Mouse (Mus musculus) left cerebral cortex, postnatal 36 days (tissue): ENCODE data around the gene Lsm14b. TPM values are rescaled to one million over a fixed set of nuclear protein-coding genes. Genes with fewer than 3 reads are reported as not detected.

Experiments
- DNase-seq, 2 experiments: peaks; one replicate each; pipeline ENCODE4 v3.0.0; 2021 to 2022; ENCODE audit warnings: low spot score in 2 of 2, mixed read lengths in 1 of 2
- intact Hi-C: fragments of 180-260 bp; cut with DNase I; formaldehyde crosslinking; loops from one replicate; pipeline ENCODE4 v1.15.1; 2025
- total RNA-seq, 2 experiments: library from RNA; stranded (reverse); gene quantifications; 2 replicates each; pipeline ENCODE4 v1.2.3; 2021

The Lsm14b gene
- total RNA-seq, 2 experiments from 2014 or later = 107 to 114 TPM

DNA sequence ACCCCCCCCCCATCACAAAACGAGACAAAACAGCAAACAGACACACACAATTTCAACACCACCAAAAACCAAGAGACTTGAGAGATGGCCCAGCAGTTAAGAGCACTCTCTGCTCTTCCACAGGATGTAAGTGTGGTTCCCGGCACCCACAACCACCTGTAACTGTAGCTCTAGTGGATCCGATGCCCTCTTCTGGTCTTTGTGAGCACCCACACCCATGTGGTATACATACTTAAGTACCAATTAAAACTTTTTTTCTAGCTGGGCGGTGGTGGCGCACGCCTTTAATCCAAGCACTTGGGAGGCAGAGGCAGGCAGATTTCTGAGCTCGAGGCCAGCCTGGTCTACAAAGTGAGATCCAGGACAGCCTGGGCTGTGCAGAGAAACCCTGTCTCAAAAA is 14.1 kb upstream of the Lsm14b start:
- no peak for DNase-seq
- intact Hi-C loops = no loop called here

- no peak for DNase-seq
- intact Hi-C loops = no loop called here
Measured at GRCm38 (mm10) chr2:180011370-180011769, 13.4 kb upstream of the Lsm14b start.

DNA sequence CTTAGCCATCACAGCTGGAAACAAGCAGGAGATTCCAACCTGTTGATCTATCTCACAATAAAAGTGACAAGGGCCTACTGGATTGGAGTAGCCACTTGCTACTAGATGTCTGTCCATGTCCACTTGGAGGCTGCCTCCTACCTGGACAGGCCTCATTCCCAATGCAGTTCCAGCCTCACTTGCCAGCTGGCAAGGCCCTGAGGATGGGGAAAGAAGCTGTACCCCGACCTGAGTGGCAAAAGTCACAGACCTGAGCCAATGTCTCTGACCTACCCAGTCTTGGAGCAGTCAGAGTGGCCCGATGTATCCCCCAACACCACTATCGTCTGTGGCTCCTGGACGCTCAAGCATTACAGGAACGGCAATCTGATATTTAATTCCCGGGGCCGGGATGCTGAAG is 11.1 kb upstream of the Lsm14b start:
- intact Hi-C loops = no loop called here
- no peak for DNase-seq

GRCm38 (mm10) chr2:180017632-180018031 is 7.2 kb upstream of the Lsm14b start:
- no peak for DNase-seq
- intact Hi-C loops = no loop called here

DNA sequence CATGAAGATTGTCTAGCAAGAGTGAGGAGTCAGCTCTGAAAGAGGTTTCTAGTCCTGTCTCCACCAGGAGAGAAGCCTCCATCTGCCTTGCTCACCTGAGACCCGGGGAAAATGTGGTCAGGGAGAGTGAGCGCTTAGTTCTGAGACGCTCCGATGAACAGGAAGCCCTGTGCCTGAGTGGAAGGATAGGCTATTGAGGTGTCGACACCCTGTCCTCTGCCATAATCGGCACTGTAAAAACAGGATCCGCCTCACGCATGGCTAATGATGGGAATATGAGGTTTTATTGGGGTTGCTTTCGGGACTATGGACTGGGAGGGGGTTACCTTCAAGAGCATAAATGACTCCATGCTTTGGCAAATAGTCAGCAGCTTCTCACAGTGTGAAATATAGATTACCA is 6.2 kb upstream of the Lsm14b start:
- no peak for DNase-seq
- intact Hi-C loops = no loop called here

DNA sequence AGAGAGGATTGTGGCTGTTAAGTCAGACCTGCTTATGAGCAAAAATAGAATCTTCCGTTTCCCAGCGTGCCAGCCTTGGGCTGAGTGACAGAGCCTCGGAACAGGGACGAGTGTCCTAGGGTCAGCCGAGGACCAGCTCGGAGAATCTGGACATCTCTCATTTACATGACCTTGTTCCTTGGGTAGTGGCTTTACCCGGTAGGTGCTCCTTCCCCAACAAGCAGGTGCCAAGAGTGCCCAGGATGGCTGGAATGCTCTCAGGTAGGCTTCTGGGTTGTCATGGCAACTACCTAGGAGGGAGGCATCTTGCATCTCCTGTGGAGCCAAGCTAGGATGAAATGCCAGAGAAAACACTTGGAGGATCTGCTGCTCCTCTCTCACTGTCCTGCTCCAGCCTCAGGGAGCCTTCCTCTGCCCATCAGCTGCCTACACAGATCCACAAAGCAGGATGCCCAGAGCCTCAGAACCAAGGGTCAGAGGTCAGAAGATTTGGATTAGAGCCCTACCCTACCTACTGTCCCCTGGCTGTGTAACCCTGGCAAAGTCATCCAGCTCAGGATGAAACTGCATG is 4.6 kb upstream of the Lsm14b start:
- intact Hi-C loops = no loop called here
- DNase-seq = no peak

- intact Hi-C loops = no loop called here
- DNase-seq = no peak
Measured at GRCm38 (mm10) chr2:180020919-180021318, 3.9 kb upstream of the Lsm14b start.

- intact Hi-C loops = no loop called here
- DNase-seq = no peak
Measured at GRCm38 (mm10) chr2:180022751-180023150, 2.0 kb upstream of the Lsm14b start.

GRCm38 (mm10) chr2:180025135-180025860 is 511 bp downstream of the Lsm14b start:
- no peak for DNase-seq
- intact Hi-C loops = loop anchor here (1.0 to 5.0 kb wide), 2 partner anchors 17 to 108 kb away; partner anchors contain the start of genes Psma7 and Ss18l1

DNA sequence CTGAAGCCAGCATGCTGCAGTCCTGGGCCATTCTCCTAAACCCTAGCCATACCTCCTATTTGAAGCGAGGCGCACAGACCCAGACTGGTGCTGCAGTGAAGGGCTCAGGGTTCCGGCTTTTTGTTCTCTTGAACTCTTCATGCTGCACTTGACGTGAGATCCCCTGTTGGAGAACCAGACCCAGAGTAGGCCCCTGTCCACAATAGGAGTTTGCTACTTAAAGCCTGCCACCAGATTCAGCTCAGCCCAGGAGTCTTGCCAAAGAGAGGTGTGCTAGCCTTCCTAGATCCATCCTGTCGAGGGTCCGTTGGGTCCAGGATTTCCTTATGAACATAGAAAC is 1.0 kb downstream of the Lsm14b start:
- no peak for DNase-seq
- intact Hi-C loops = loop anchor here (1.0 to 5.0 kb wide), 2 partner anchors 16 to 109 kb away; partner anchors contain the start of genes Psma7 and Ss18l1

- intact Hi-C loops = loop anchor here (5.0 kb wide), 1 partner anchor 110 kb away; no protein-coding TSS in a partner anchor
- DNase-seq = no peak
Measured at GRCm38 (mm10) chr2:180027768-180028167, 3.0 kb downstream of the Lsm14b start.

- no peak for DNase-seq
- intact Hi-C loops = no loop called here
Measured at GRCm38 (mm10) chr2:180031270-180031669, 6.5 kb downstream of the Lsm14b start.

- intact Hi-C loops = no loop called here
Measured at GRCm38 (mm10) chr2:180032925-180033324, 8.1 kb downstream of the Lsm14b start.

GRCm38 (mm10) chr2:180033956-180034355 is 9.2 kb downstream of the Lsm14b start:
- intact Hi-C loops = no loop called here
- DNase-seq = no peak

More at GRCm38 (mm10) chr2:180032925-180033324, 8.1 kb downstream of the Lsm14b start:
- DNase-seq = no peak

GRCm38 (mm10) chr2:180034753-180035152 is 10.0 kb downstream of the Lsm14b start:
- intact Hi-C loops = no loop called here
- no peak for DNase-seq

DNA sequence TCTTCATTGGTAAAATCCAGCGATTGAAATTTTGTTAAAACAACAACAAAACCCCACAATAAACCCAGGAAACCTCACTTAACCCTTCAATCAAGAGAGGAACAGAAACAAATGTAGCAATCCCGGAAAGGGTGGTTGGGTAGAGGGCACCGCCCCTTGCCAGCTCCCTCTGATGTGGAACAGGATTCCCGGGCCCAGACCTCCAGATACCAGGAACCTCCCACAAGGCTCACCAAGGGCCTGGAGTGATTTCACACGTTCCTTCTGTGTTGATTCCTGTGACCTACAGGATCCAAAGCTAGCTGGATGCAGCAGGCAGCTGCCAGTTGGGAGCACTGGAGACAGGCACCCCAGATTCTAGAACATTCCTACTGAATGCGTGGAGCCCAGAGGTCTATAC is 15.6 kb downstream of the Lsm14b start:
- DNase-seq = no peak
- intact Hi-C loops = loop anchor here (5.0 kb wide), 1 partner anchor 63 kb away; the partner anchor contains the start of gene Taf4

DNA sequence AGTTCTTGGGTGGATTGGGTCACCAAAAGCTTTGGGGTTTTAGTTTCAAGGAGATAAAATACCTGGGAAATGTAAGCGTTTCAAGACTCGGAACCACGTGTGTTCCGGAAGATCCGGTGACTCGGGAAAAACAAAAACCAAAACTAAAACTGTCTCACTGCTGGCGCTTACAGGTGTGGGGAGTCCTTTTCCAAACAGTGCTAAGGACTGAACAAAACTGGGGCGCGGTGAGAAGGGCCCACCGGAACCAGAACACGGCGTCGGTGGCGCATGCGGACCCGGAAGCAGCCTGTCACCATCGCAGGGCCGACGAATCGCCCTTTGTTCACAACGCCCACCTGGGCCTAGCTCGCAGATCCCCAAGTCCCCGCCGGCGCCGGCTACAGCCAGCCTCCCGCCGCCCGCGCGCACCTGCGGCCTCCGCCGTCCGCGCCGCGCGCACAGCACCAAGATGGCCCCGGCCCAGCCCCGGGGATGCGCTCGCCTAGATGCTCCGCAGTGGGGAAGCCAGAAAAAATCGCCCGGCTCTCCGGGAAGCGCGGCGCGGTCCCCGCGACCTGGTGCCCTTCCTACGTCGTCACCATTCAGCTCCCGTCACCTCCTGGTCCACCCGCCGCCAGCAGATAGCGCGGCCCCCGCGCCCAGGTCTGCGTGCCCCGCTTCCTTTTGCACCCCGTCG is 16.9 kb downstream of the Lsm14b start:
- intact Hi-C loops = loop anchor here (1.0 to 5.0 kb wide), 2 partner anchors 16 to 64 kb away; partner anchors contain the start of gene Taf4
- DNase-seq = peak; percentile 51 to 68

GRCm38 (mm10) chr2:180042256-180042857 is 17.6 kb downstream of the Lsm14b start, which contains the start of the genes Psma7 and Ss18l1:
Gene Psma7 (minus strand): TSS chr2:180042433.
Gene Ss18l1 (plus strand): TSS chr2:180042509.
- peak; percentile 91 to 93 for DNase-seq
- intact Hi-C loops = loop anchor here (1.0 to 5.0 kb wide), 2 partner anchors 17 to 65 kb away; partner anchors contain the start of gene Taf4

DNA sequence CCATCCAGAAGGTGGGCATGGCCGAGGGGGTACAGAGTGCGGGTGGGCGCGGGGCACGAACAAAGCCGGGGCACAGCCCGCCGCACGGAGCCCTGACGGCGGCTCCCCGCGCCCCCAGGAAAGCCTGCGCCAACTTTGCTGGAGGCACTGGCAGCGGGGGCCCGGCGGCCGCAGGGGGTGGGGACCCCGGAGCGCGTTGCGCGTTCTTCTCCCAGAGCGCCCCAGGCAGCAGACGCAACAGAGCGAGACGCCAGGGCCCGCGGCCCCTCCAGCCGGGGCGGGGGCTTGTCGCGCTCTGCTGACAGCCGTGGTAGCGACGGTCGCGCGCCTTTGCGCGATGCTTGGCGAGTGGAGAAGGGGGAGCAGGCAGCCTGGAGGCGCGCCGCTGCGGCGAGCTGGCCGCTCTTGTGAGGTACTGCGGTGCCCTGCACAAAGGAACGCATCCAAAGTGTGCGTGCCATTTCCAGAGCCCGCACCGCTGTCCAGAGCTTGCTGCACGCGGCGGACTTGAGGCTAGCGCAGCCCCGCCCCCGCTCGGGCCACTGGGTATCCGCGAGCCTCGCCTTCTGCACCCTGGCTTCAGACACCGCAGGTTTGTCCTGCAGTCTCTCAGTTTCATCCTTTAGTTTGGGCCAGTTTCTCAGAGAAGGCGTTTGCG is 18.2 kb downstream of the Lsm14b start:
- DNase-seq = peak; percentile 69 to 76
- intact Hi-C loops = loop anchor here (1.0 to 5.0 kb wide), 2 partner anchors 18 to 66 kb away; partner anchors contain the start of gene Taf4
